Mouse (Mus musculus): ENCODE data around the gene Tmem265.

DNA sequence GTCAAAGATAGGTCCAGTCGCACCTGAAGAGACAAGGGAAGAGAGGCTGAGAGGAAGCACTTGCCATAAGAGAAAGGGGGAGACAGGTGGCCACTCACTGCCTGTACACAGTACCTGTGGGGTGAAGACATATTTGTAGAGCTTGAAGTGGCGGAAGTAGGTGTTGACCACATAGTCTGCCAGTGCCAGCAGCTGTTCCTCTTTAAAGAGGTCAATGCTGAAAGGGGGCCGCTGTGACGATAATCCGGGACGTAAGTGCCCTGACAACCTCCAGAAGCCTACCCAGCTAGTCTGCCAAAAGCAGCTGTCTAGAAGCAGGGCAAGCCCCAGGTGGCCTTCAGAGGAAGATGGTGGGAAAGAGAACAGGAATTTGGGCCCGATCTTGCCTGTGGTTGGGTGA, 23.8 kb downstream of the Tmem265 start:
- no peak for TF ChIP-seq CTCF (IDR thresholded peaks at IDR 0.05; ENCODE audit: extremely low read depth, insufficient read length, insufficient replicate concordance, low read depth, low read length)
- no peak for TF ChIP-seq POLR2A (IDR thresholded peaks at IDR 0.05; ENCODE audit: low read depth, low read length)
